Comparison of ENCODE assay signal across 8 mouse cellular contexts in the genomic region with DNA sequence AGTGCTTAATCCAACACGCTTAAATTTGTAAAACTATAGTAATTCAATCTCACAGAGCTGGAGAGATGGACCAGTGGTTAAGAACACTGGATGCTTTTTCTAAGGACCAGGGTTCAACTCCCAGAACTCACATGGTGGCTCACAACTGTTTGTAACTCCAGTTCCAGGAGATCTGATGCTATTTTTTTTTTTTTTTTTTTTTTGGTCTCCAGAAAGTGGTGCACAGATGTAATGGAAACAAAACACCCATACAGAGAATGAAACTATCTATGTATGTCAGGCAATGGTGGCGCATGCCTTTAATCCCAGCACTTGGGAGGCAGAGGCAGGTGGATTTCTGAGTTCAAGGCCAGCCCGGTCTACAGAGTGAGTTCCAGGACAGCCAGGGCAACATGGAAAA. TPM values are rescaled to one million over a fixed set of nuclear protein-coding genes. Genes with fewer than 3 reads are reported as not detected.
A peak's percentile ranks its signal among the peaks of the same experiment; 100 is the strongest.
DNase-seq lines count a peak whose midpoint lies in the region; ATAC-seq and TF ChIP-seq lines count a peak whose summit lies in the region.
"Not testable (repeated sequence)": the region's sequence is repeated elsewhere in the genome, so short reads cannot be mapped to it uniquely, and the experiment has no call there.

No protein-coding gene starts in this region.

- 95% methylated on average over 3 of the region's 3 CpGs for WGBS in hindbrain, embryonic 13.5 days
- WGBS in liver, embryonic 13.5 days (ENCODE audit: insufficient replicate concordance): 86% methylated on average over 3 of the region's 3 CpGs
- WGBS in liver, embryonic 16.5 days (ENCODE audit: insufficient replicate concordance): 89% methylated on average over 3 of the region's 3 CpGs
- WGBS in neural tube, embryonic 13.5 days: 97% methylated on average over 3 of the region's 3 CpGs

- not testable (repeated sequence) for TF ChIP-seq CTCF in layer of hippocampus, adult 2 months (conservative IDR thresholded peaks at IDR 0.05)

- DNase-seq in CD4-positive helper T cell, adult 2 months (ENCODE audit: low read depth, low spot score): peak; percentile 44
- DNase-seq in heart, adult 11 months: peak; percentile 29
- not testable (repeated sequence) for DNase-seq in layer of hippocampus, adult 2 months (ENCODE audit: low spot score in 2 of 2); liver, embryonic 13.5 days

- H3K4me3 ChIP-seq in erythroblast, embryonic 14.5 days (replicated peaks): peak overlapping the region; percentile 16
- H3K4me3 ChIP-seq in hindbrain, embryonic 13.5 days; liver, embryonic 13.5 days (replicated peaks); neural tube, embryonic 13.5 days: not testable (repeated sequence)
- peak overlapping the region; percentile 13; the same call in 1 of the 2 replicates for H3K4me3 ChIP-seq in layer of hippocampus, adult 2 months
- H3K4me3 ChIP-seq in liver, embryonic 16.5 days (ENCODE audit: low read depth, low read length): peak overlapping the region; percentile 8; the same call in 1 of the 2 replicates

- not testable (repeated sequence) for H3K27me3 ChIP-seq in erythroblast, embryonic 14.5 days (ENCODE audit: control insufficient read depth); hindbrain, embryonic 13.5 days; liver, embryonic 13.5 days; liver, embryonic 16.5 days (ENCODE audit: control insufficient read depth, insufficient read depth, low read depth, low read length); neural tube, embryonic 13.5 days

- H3K4me2 ChIP-seq in hindbrain, embryonic 13.5 days: peak overlapping the region; percentile 25
- H3K4me2 ChIP-seq in liver, embryonic 13.5 days: peak overlapping the region; percentile 35
- H3K4me2 ChIP-seq in liver, embryonic 16.5 days (ENCODE audit: low read depth, low read length): peak overlapping the region; percentile 30; the same call in 1 of the 2 replicates
- H3K4me2 ChIP-seq in neural tube, embryonic 13.5 days: peak overlapping the region; percentile 38

- not testable (repeated sequence) for H3K9ac ChIP-seq in hindbrain, embryonic 13.5 days; liver, embryonic 16.5 days (ENCODE audit: low read depth, low read length); neural tube, embryonic 13.5 days
- H3K9ac ChIP-seq in liver, embryonic 13.5 days: 0 out of 2 replicates have a peak overlapping the region, but pooled peaks have one; percentile 9

- peaks cover 46% of the 10 kb centered on the region for H3K4me1 ChIP-seq in erythroblast, embryonic 14.5 days (ENCODE audit: control insufficient read depth)
- H3K4me1 ChIP-seq in hindbrain, embryonic 13.5 days (replicated peaks): peaks cover 52% of the 10 kb centered on the region
- H3K4me1 ChIP-seq in liver, embryonic 13.5 days (replicated peaks): peaks cover 65% of the 10 kb centered on the region
- H3K4me1 ChIP-seq in liver, embryonic 16.5 days (ENCODE audit: control insufficient read depth, low read depth, low read length): peaks cover 30% of the 10 kb centered on the region
- H3K4me1 ChIP-seq in neural tube, embryonic 13.5 days (replicated peaks): peaks cover 71% of the 10 kb centered on the region

- peaks cover 76% of the 10 kb centered on the region for H3K36me3 ChIP-seq in erythroblast, embryonic 14.5 days (ENCODE audit: control insufficient read depth)
- peaks cover 16% of the 10 kb centered on the region for H3K36me3 ChIP-seq in hindbrain, embryonic 13.5 days
- H3K36me3 ChIP-seq in liver, embryonic 13.5 days: peaks cover 39% of the 10 kb centered on the region
- H3K36me3 ChIP-seq in liver, embryonic 16.5 days (ENCODE audit: control insufficient read depth, insufficient read depth): peaks cover 14% of the 10 kb centered on the region
- H3K36me3 ChIP-seq in neural tube, embryonic 13.5 days: peaks cover 24% of the 10 kb centered on the region

- not testable (repeated sequence) for H3K9me3 ChIP-seq in erythroblast, embryonic 14.5 days (ENCODE audit: control insufficient read depth, low read length); hindbrain, embryonic 13.5 days; liver, embryonic 13.5 days (replicated peaks); liver, embryonic 16.5 days (replicated peaks; ENCODE audit: control insufficient read depth, low read length); neural tube, embryonic 13.5 days

- H3K27ac ChIP-seq in hindbrain, embryonic 13.5 days; layer of hippocampus, adult 2 months; liver, embryonic 13.5 days; liver, embryonic 16.5 days (ENCODE audit: low read length); neural tube, embryonic 13.5 days (replicated peaks): not testable (repeated sequence)

- ATAC-seq in hindbrain, embryonic 13.5 days (ENCODE audit: low FRiP score); liver, embryonic 13.5 days (ENCODE audit: low read depth); liver, embryonic 16.5 days (ENCODE audit: low read depth); neural tube, embryonic 13.5 days (ENCODE audit: low read depth): not testable (repeated sequence)

RNA-seq across cellular contexts. Expression of a gene that starts 5.7 kb away (rescaled TPM):
- 1.4 and 1.5 TPM in 2 replicates for polyA plus RNA-seq in erythroblast, embryonic 14.5 days (2012)
- polyA plus RNA-seq in hindbrain, embryonic 13.5 days (2015; fragmentation: Nextera tagmentation; extraction: Ambion mirVana): 35.2 and 36.7 TPM in 2 replicates
- total RNA-seq in layer of hippocampus, adult 2 months (2021): 10 to 100 TPM; 88.2 to 89.9 TPM
- 19.7 and 27.5 TPM in 2 replicates for polyA plus RNA-seq in liver, embryonic 13.5 days (2015; fragmentation: Nextera tagmentation; extraction: Ambion mirVana)
- 17.1 and 17.4 TPM in 2 replicates for polyA plus RNA-seq in liver, embryonic 16.5 days (2015; fragmentation: Nextera tagmentation; extraction: Ambion mirVana)
- 32.6 and 38.6 TPM in 2 replicates for polyA plus RNA-seq in neural tube, embryonic 13.5 days (2015; fragmentation: Nextera tagmentation; extraction: Ambion mirVana)

RNA-seq across cellular contexts. Expression of a gene that starts 13.2 kb away (rescaled TPM):
- polyA plus RNA-seq in erythroblast, embryonic 14.5 days (2012): 0.13 and 0.25 TPM in 2 replicates
- 33.3 and 35.0 TPM in 2 replicates for polyA plus RNA-seq in hindbrain, embryonic 13.5 days (2015; fragmentation: Nextera tagmentation; extraction: Ambion mirVana)
- 10 to 100 TPM; 77.4 to 89.3 TPM for total RNA-seq in layer of hippocampus, adult 2 months (2021)
- polyA plus RNA-seq in liver, embryonic 13.5 days (2015; fragmentation: Nextera tagmentation; extraction: Ambion mirVana): 9.9 and 12.6 TPM in 2 replicates
- 8.5 and 9.2 TPM in 2 replicates for polyA plus RNA-seq in liver, embryonic 16.5 days (2015; fragmentation: Nextera tagmentation; extraction: Ambion mirVana)
- 28.7 and 30.9 TPM in 2 replicates for polyA plus RNA-seq in neural tube, embryonic 13.5 days (2015; fragmentation: Nextera tagmentation; extraction: Ambion mirVana)
